Mouse (Mus musculus) liver, embryonic 13.5 days (tissue): ENCODE results near the gene Col5a2. TPM values are rescaled to one million over a fixed set of nuclear protein-coding genes. Genes with fewer than 3 reads are reported as not detected.

ENCODE experiments used
- ATAC-seq: fragments of 200-750 bp; cut with Nextera tagmentation; 2 replicates; pipeline ENCODE4 v1.8.0; 2017; ENCODE audit warnings: low read depth, mild to moderate bottlenecking, moderate number of reproducible peaks, moderate library complexity
- DNase-seq: peaks from one replicate; pipeline ENCODE4 v3.0.0; 2022
- H3K27ac ChIP-seq: fragments of 300-500 bp; sonication (generic); 2 replicates; pipeline ENCODE4 v1.5.1; 2015; ENCODE audit warnings: moderate library complexity, mild to moderate bottlenecking, inconsistent platforms
- H3K27me3 ChIP-seq: fragments of 300-500 bp; sonication (generic); 2 replicates; pipeline ENCODE4 v1.6.1; 2015; ENCODE audit warnings: mild to moderate bottlenecking, inconsistent platforms
- H3K36me3 ChIP-seq: fragments of 300-500 bp; sonication (generic); 2 replicates; pipeline ENCODE4 v1.6.1; 2015; ENCODE audit warnings: mild to moderate bottlenecking, inconsistent platforms
- H3K4me1 ChIP-seq: fragments of 300-500 bp; sonication (generic); replicated peaks from 2 replicates; pipeline ENCODE4 v1.6.1; 2015; ENCODE audit warnings: inconsistent platforms
- H3K4me2 ChIP-seq: fragments of 300-500 bp; sonication (generic); 2 replicates; pipeline ENCODE4 v1.6.1; 2015; ENCODE audit warnings: inconsistent platforms, mild to moderate bottlenecking, moderate library complexity
- H3K4me3 ChIP-seq: fragments of 300-500 bp; sonication (generic); replicated peaks from 2 replicates; pipeline ENCODE4 v1.5.1; 2015; ENCODE audit warnings: mild to moderate bottlenecking, inconsistent platforms
- H3K9ac ChIP-seq: fragments of 300-500 bp; sonication (generic); 2 replicates; pipeline ENCODE4 v1.6.1; 2015; ENCODE audit warnings: mild to moderate bottlenecking, inconsistent platforms
- H3K9me3 ChIP-seq: fragments of 300-500 bp; sonication (generic); replicated peaks from 2 replicates; pipeline ENCODE4 v1.6.1; 2016; ENCODE audit warnings: inconsistent platforms
- WGBS: fragments of 180-500 bp; shearing (Covaris S2); methylation state at CpG from one replicate; pipeline ENCODE4 v1.1.7; 2015; ENCODE audit not compliant: insufficient replicate concordance; 5-methylcytosine and 5-hydroxymethylcytosine counted together
- polyA plus RNA-seq: library from polyadenylated mRNA; unstranded; fragments of >200 nt; fragmentation: Nextera tagmentation; extraction: Ambion mirVana; gene quantifications from 2 replicates; pipeline ENCODE4 v1.2.1, GENCODE M21; 2015

Gene Col5a2
- polyA plus RNA-seq, 1 experiment from 2014 or later: 7.5 TPM

- H3K27me3 ChIP-seq: no peaks in the 10 kb centered on the region
- no peaks in the 10 kb centered on the region for H3K36me3 ChIP-seq
- no peaks in the 10 kb centered on the region for H3K4me1 ChIP-seq
- H3K9ac ChIP-seq: no peak overlapping the region
- no peak overlapping the region for H3K4me3 ChIP-seq
- ATAC-seq (no peak), DNase-seq (no peak)
- no peak overlapping the region for H3K4me2 ChIP-seq
- 53% methylated on average over 4 of the region's 4 CpGs for WGBS
- no peaks in the 10 kb centered on the region for H3K9me3 ChIP-seq
- no peak overlapping the region for H3K27ac ChIP-seq
These were observed 10.9 kb downstream of the Col5a2 start for GRCm38 (mm10) chr1:45492130-45492723.

GRCm38 (mm10) chr1:45490451-45490850, 12.6 kb downstream of the Col5a2 start:
- H3K9me3 ChIP-seq: no peaks in the 10 kb centered on the region
- no peaks in the 10 kb centered on the region for H3K4me1 ChIP-seq
- H3K36me3 ChIP-seq: no peaks in the 10 kb centered on the region
- no peak overlapping the region for H3K27ac ChIP-seq
- DNase-seq (no peak), ATAC-seq (no peak)
- H3K9ac ChIP-seq: no peak overlapping the region
- H3K27me3 ChIP-seq: no peaks in the 10 kb centered on the region
- whole genome bisulfite sequencing: 73% methylated on average over 1 of the region's 1 CpGs
- no peak overlapping the region for H3K4me2 ChIP-seq
- no peak overlapping the region for H3K4me3 ChIP-seq

- Histone ChIP-seq H3K27ac (no peak overlapping the region), H3K9ac (no peak overlapping the region), H3K4me3 (no peak overlapping the region), H3K9me3 (no peaks in the 10 kb centered on the region), H3K36me3 (no peaks in the 10 kb centered on the region), H3K4me2 (no peak overlapping the region), H3K4me1 (no peaks in the 10 kb centered on the region), H3K27me3 (no peaks in the 10 kb centered on the region)
- DNase-seq (no peak), ATAC-seq (no peak)
- 66% methylated on average over 1 of the region's 1 CpGs for WGBS
These were observed 14.8 kb downstream of the Col5a2 start for GRCm38 (mm10) chr1:45488291-45488690.

- Histone ChIP-seq H3K4me3 (no peak overlapping the region), H3K27ac (no peak overlapping the region), H3K27me3 (no peaks in the 10 kb centered on the region), H3K9me3 (no peaks in the 10 kb centered on the region), H3K4me1 (no peaks in the 10 kb centered on the region), H3K9ac (no peak overlapping the region), H3K36me3 (no peaks in the 10 kb centered on the region), H3K4me2 (no peak overlapping the region)
- 66% methylated on average over 4 of the region's 4 CpGs for WGBS
- DNase-seq (no peak), ATAC-seq (no peak)
These were observed 20.1 kb downstream of the Col5a2 start for GRCm38 (mm10) chr1:45483001-45483400.

- Histone ChIP-seq H3K36me3 (no peaks in the 10 kb centered on the region), H3K9ac (no peak overlapping the region), H3K27ac (no peak overlapping the region), H3K27me3 (no peaks in the 10 kb centered on the region), H3K4me2 (no peak overlapping the region), H3K9me3 (no peaks in the 10 kb centered on the region), H3K4me3 (no peak overlapping the region), H3K4me1 (no peaks in the 10 kb centered on the region)
- DNase-seq: no peak
- no peak for ATAC-seq
- 87% methylated on average over 1 of the region's 1 CpGs for WGBS
These were observed 21.2 kb downstream of the Col5a2 start for GRCm38 (mm10) chr1:45481876-45482275.

- DNase-seq: no peak
These were observed 24.0 kb downstream of the Col5a2 start for GRCm38 (mm10) chr1:45479087-45479486.

GRCm38 (mm10) chr1:45472751-45473150, 30.3 kb downstream of the Col5a2 start:
- no peak for DNase-seq

More at GRCm38 (mm10) chr1:45479087-45479486, 24.0 kb downstream of the Col5a2 start:
- H3K27ac ChIP-seq: no peak overlapping the region
- no peaks in the 10 kb centered on the region for H3K9me3 ChIP-seq
- no peaks in the 10 kb centered on the region for H3K36me3 ChIP-seq
- H3K4me3 ChIP-seq: no peak overlapping the region
- no peaks in the 10 kb centered on the region for H3K4me1 ChIP-seq
- no peak overlapping the region for H3K9ac ChIP-seq
- no peak overlapping the region for H3K4me2 ChIP-seq
- ATAC-seq: no peak
- no peaks in the 10 kb centered on the region for H3K27me3 ChIP-seq

GRCm38 (mm10) chr1:45460767-45461166, 42.3 kb downstream of the Col5a2 start:
- 53% methylated on average over 2 of the region's 2 CpGs for WGBS

More at GRCm38 (mm10) chr1:45472751-45473150, 30.3 kb downstream of the Col5a2 start:
- Histone ChIP-seq H3K9ac (no peak overlapping the region), H3K4me1 (no peaks in the 10 kb centered on the region), H3K36me3 (no peaks in the 10 kb centered on the region), H3K4me2 (no peak overlapping the region), H3K4me3 (no peak overlapping the region), H3K27me3 (no peaks in the 10 kb centered on the region), H3K9me3 (no peaks in the 10 kb centered on the region), H3K27ac (no peak overlapping the region)
- 46% methylated on average over 4 of the region's 4 CpGs for WGBS
- no peak for ATAC-seq

GRCm38 (mm10) chr1:45455763-45456162, 47.3 kb downstream of the Col5a2 start:
- Histone ChIP-seq H3K27ac (no peak overlapping the region), H3K4me3 (no peak overlapping the region), H3K4me2 (no peak overlapping the region), H3K9ac (no peak overlapping the region), H3K9me3 (no peaks in the 10 kb centered on the region), H3K27me3 (no peaks in the 10 kb centered on the region), H3K4me1 (no peaks in the 10 kb centered on the region), H3K36me3 (no peaks in the 10 kb centered on the region)
- DNase-seq (no peak), ATAC-seq (no peak)
- 59% methylated on average over 1 of the region's 1 CpGs for WGBS

More at GRCm38 (mm10) chr1:45460767-45461166, 42.3 kb downstream of the Col5a2 start:
- Histone ChIP-seq H3K27me3 (no peaks in the 10 kb centered on the region), H3K9me3 (no peaks in the 10 kb centered on the region), H3K27ac (no peak overlapping the region), H3K9ac (no peak overlapping the region), H3K4me3 (no peak overlapping the region), H3K4me2 (no peak overlapping the region), H3K36me3 (no peaks in the 10 kb centered on the region), H3K4me1 (no peaks in the 10 kb centered on the region)
- ATAC-seq (no peak), DNase-seq (no peak)

GRCm38 (mm10) chr1:45448856-45449255, 54.2 kb downstream of the Col5a2 start:
- Histone ChIP-seq H3K9ac (no peak overlapping the region), H3K36me3 (no peaks in the 10 kb centered on the region), H3K27ac (no peak overlapping the region), H3K4me3 (no peak overlapping the region), H3K4me1 (no peaks in the 10 kb centered on the region), H3K4me2 (no peak overlapping the region), H3K9me3 (no peaks in the 10 kb centered on the region), H3K27me3 (no peaks in the 10 kb centered on the region)
- DNase-seq (no peak), ATAC-seq (no peak)
- 63% methylated on average over 1 of the region's 1 CpGs for WGBS

- DNase-seq: peak; percentile 3
- no peak overlapping the region for H3K4me2 ChIP-seq
- H3K9ac ChIP-seq: no peak overlapping the region
- 19% methylated on average over 3 of the region's 3 CpGs for WGBS
- no peaks in the 10 kb centered on the region for H3K4me1 ChIP-seq
- no peak overlapping the region for H3K4me3 ChIP-seq
- no peak for ATAC-seq
- H3K27ac ChIP-seq: no peak overlapping the region
- H3K9me3 ChIP-seq: no peaks in the 10 kb centered on the region
- H3K27me3 ChIP-seq: no peaks in the 10 kb centered on the region
- no peaks in the 10 kb centered on the region for H3K36me3 ChIP-seq
These were observed 71.2 kb downstream of the Col5a2 start for GRCm38 (mm10) chr1:45431922-45432321.

- 56% methylated on average over 4 of the region's 4 CpGs for WGBS
- H3K36me3 ChIP-seq: no peaks in the 10 kb centered on the region
- H3K9ac ChIP-seq: no peak overlapping the region
- H3K4me2 ChIP-seq: no peak overlapping the region
- DNase-seq (no peak), ATAC-seq (no peak)
- no peak overlapping the region for H3K4me3 ChIP-seq
- no peak overlapping the region for H3K27ac ChIP-seq
- no peaks in the 10 kb centered on the region for H3K9me3 ChIP-seq
- no peaks in the 10 kb centered on the region for H3K4me1 ChIP-seq
- no peaks in the 10 kb centered on the region for H3K27me3 ChIP-seq
These were observed 72.6 kb downstream of the Col5a2 start for GRCm38 (mm10) chr1:45430520-45430919.
